Mouse (Mus musculus) Muller cell, postnatal 12 days (primary cell): ENCODE data around the gene Teddm3.
"Not testable (repeated sequence)": the region's sequence is repeated elsewhere in the genome, so short reads cannot be mapped to it uniquely, and the experiment has no call there.

Source experiments
- DNase-seq: peaks from one replicate; pipeline ENCODE4 v3.0.0-alpha.2; 2015; ENCODE audit errors: inconsistent ontology term

The Teddm3 gene

GRCm38 (mm10) chr16:21151564-21152361, 2.0 kb downstream of the Teddm3 start:
- DNase-seq = no peak

GRCm38 (mm10) chr16:21149896-21150295, 3.9 kb downstream of the Teddm3 start:
- DNase-seq = no peak

GRCm38 (mm10) chr16:21148451-21148850, 5.3 kb downstream of the Teddm3 start:
- not testable (repeated sequence) for DNase-seq

- no peak for DNase-seq
Observed at GRCm38 (mm10) chr16:21136312-21137083, 17.3 kb downstream of the Teddm3 start.

GRCm38 (mm10) chr16:21127666-21128065, 26.1 kb downstream of the Teddm3 start:
- not testable (repeated sequence) for DNase-seq

- DNase-seq = not testable (repeated sequence)
Observed at GRCm38 (mm10) chr16:21122776-21123175, 31.0 kb downstream of the Teddm3 start.

GRCm38 (mm10) chr16:21116078-21116477, 37.7 kb downstream of the Teddm3 start:
- no peak for DNase-seq

- DNase-seq = no peak
Observed at GRCm38 (mm10) chr16:21109473-21109872, 44.3 kb downstream of the Teddm3 start.
